Mouse (Mus musculus) liver, embryonic 12.5 days (tissue): ENCODE measurements around the gene Ugt2a1. TPM values are rescaled to one million over a fixed set of nuclear protein-coding genes. Genes with fewer than 3 reads are reported as not detected.
"Not testable (repeated sequence)": the region's sequence is repeated elsewhere in the genome, so short reads cannot be mapped to it uniquely, and the experiment has no call there.

Experiments
- ATAC-seq: fragments of 200-750 bp; cut with Nextera tagmentation; 2 replicates; pipeline ENCODE4 v1.8.0; 2017; ENCODE audit warnings: moderate number of reproducible peaks, mild to moderate bottlenecking, moderate library complexity
- H3K27ac ChIP-seq: fragments of 300-500 bp; sonication (generic); 2 replicates; pipeline ENCODE4 v1.5.1; 2016; ENCODE audit warnings: mild to moderate bottlenecking
- H3K27me3 ChIP-seq: fragments of 300-500 bp; sonication (generic); replicated peaks from 2 replicates; pipeline ENCODE4 v1.6.1; 2016; ENCODE audit warnings: mild to moderate bottlenecking, moderate library complexity
- H3K36me3 ChIP-seq: fragments of 300-500 bp; sonication (generic); 2 replicates; pipeline ENCODE4 v1.6.1; 2016; ENCODE audit warnings: mild to moderate bottlenecking, moderate library complexity
- H3K4me1 ChIP-seq: fragments of 300-500 bp; sonication (generic); 2 replicates; pipeline ENCODE4 v1.6.1; 2016
- H3K4me2 ChIP-seq: fragments of 300-500 bp; sonication (generic); 2 replicates; pipeline ENCODE4 v1.6.1; 2016; ENCODE audit warnings: mild to moderate bottlenecking, moderate library complexity
- H3K4me3 ChIP-seq: fragments of 300-500 bp; sonication (generic); 2 replicates; pipeline ENCODE4 v1.5.1; 2016; ENCODE audit warnings: mild to moderate bottlenecking, moderate library complexity
- H3K9ac ChIP-seq: fragments of 300-500 bp; sonication (generic); 2 replicates; pipeline ENCODE4 v1.6.1; 2016; ENCODE audit warnings: mild to moderate bottlenecking, moderate library complexity
- H3K9me3 ChIP-seq: fragments of 300-500 bp; sonication (generic); replicated peaks from 2 replicates; pipeline ENCODE4 v1.6.1; 2016; ENCODE audit warnings: mild to moderate bottlenecking, moderate library complexity
- WGBS: fragments of 180-500 bp; shearing (Covaris S2); methylation state at CpG from one replicate; pipeline ENCODE4 v1.1.7; 2016; ENCODE audit not compliant: insufficient replicate concordance; 5-methylcytosine and 5-hydroxymethylcytosine counted together
- polyA plus RNA-seq: library from polyadenylated mRNA; unstranded; fragments of >200 nt; fragmentation: Nextera tagmentation; extraction: Ambion mirVana; gene quantifications from 2 replicates; pipeline ENCODE4 v1.2.1, GENCODE M21; 2016

The Ugt2a1 gene
- polyA plus RNA-seq, 1 experiment from 2014 or later, result not detected

DNA sequence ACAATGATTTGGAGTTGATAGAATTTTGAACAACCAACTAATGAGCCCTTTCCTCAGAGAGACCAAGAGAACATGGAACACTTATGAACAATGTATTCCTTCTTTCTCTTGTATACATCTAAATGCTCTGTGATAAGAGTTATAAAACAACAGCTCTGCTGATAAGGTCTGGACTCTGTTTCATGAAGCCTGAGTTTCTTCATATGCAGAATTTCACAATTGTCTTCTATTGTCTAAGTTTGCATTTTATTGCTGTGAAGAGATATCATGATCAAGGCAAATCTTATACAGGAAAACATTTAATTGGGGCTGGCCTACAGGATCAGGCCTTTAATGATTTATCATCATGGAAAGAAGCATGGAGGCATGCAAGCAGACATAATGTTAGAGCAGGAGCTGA is 33.0 kb downstream of the Ugt2a1 start:
- no peaks in the 10 kb centered on the region for H3K27me3 ChIP-seq
- ATAC-seq, result no peak
- no peak overlapping the region for H3K4me3 ChIP-seq
- no peaks in the 10 kb centered on the region for H3K4me1 ChIP-seq
- no peaks in the 10 kb centered on the region for H3K36me3 ChIP-seq
- no peak overlapping the region for H3K4me2 ChIP-seq
- H3K27ac ChIP-seq, result no peak overlapping the region
- no peak overlapping the region for H3K9ac ChIP-seq
- no peaks in the 10 kb centered on the region for H3K9me3 ChIP-seq

- Histone ChIP-seq H3K27me3 (no peaks in the 10 kb centered on the region), H3K9me3 (no peaks in the 10 kb centered on the region), H3K4me3 (no peak overlapping the region), H3K4me1 (no peaks in the 10 kb centered on the region), H3K36me3 (no peaks in the 10 kb centered on the region), H3K27ac (no peak overlapping the region), H3K4me2 (no peak overlapping the region), H3K9ac (no peak overlapping the region)
- ATAC-seq, result no peak
- 77% methylated on average over 3 of the region's 3 CpGs for WGBS
Measured at GRCm38 (mm10) chr5:87456216-87456850, 34.3 kb downstream of the Ugt2a1 start.

DNA sequence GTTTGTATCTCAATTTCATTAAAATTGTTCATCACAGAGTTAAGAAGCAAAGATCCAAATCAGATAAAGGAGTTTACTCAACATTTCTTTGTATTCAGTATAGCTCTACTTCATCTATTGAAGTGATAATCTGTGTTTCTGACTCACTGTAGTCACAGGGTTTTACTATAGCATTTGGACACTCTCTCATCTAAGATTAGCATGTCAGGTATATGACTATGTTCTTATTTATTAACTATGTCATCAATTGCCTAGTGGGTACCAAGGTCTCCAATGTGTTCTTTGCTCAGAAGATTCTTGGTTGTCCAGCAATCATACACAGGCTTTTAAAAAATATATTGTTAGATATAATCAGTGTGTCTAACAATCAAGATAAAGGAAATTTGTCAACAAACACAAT is 35.2 kb downstream of the Ugt2a1 start:
- ATAC-seq, result no peak
- no peaks in the 10 kb centered on the region for H3K4me1 ChIP-seq
- H3K9me3 ChIP-seq, result no peaks in the 10 kb centered on the region
- no peak overlapping the region for H3K27ac ChIP-seq
- no peaks in the 10 kb centered on the region for H3K36me3 ChIP-seq
- no peak overlapping the region for H3K4me2 ChIP-seq
- H3K4me3 ChIP-seq, result no peak overlapping the region
- no peaks in the 10 kb centered on the region for H3K27me3 ChIP-seq
- no peak overlapping the region for H3K9ac ChIP-seq

GRCm38 (mm10) chr5:87452514-87452913 is 38.2 kb downstream of the Ugt2a1 start:
- not testable (repeated sequence) for H3K9me3 ChIP-seq, H3K4me3 ChIP-seq, H3K27me3 ChIP-seq, ATAC-seq, H3K36me3 ChIP-seq, H3K4me2 ChIP-seq, H3K27ac ChIP-seq, H3K9ac ChIP-seq, H3K4me1 ChIP-seq
- 66% methylated on average over 4 of the region's 5 CpGs for WGBS

DNA sequence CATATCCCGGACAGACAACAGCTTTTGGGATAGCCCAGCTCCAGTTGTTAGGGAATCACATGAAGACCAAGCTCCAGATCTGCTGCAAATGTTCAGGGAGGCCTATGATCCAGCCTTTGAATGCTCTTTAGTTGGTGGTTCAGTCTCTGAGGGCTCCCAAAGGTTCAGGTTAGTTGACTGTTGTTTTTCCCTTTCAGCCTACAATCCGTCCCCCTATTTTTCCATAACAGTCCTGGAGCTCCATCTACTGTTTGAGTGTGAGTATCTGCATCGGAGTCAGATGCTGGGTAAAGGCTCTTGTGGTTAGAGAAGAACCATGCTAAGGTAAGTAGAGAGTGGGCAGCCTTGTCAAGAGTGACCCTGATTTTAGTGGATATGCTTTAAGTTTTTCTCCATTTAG is 54.4 kb downstream of the Ugt2a1 start:
- no peak for ATAC-seq
- Histone ChIP-seq H3K9ac (no peak overlapping the region), H3K4me1 (no peaks in the 10 kb centered on the region), H3K27ac (no peak overlapping the region), H3K27me3 (no peaks in the 10 kb centered on the region), H3K4me2 (no peak overlapping the region), H3K36me3 (no peaks in the 10 kb centered on the region), H3K4me3 (no peak overlapping the region), H3K9me3 (no peaks in the 10 kb centered on the region)
- WGBS, result 35% methylated on average over 3 of the region's 3 CpGs

- Histone ChIP-seq H3K27ac (no peak overlapping the region), H3K4me3 (no peak overlapping the region), H3K9ac (no peak overlapping the region), H3K4me1 (no peaks in the 10 kb centered on the region), H3K9me3 (no peaks in the 10 kb centered on the region), H3K36me3 (no peaks in the 10 kb centered on the region), H3K27me3 (no peaks in the 10 kb centered on the region), H3K4me2 (no peak overlapping the region)
- no peak for ATAC-seq
- 51% methylated on average over 3 of the region's 3 CpGs for WGBS
Measured at GRCm38 (mm10) chr5:87425676-87426075, 65.0 kb downstream of the Ugt2a1 start.

DNA sequence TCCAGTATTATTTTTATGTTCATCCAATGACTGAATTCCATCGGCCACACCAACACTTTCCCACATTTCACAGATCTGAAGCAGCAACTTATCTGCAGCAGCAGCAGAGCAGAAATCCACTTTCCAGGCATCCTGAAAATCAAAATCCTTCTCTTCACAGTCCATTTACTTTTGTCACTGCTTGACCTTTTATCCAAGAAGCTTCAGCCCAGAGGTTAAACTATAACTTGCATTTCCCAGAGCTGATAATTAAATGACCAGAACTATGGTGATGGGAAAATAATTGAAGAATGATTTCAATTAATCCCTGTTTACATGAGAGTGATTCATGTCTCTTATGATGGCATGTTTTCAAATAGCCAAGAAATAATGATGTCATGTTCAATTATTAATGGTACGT is 66.6 kb downstream of the Ugt2a1 start, which contains the start of gene Ugt2b38:
Gene Ugt2b38, minus strand, starts transcription at position 163 of the 400 bp plus-strand sequence.
- not testable (repeated sequence) for H3K4me3 ChIP-seq, H3K9ac ChIP-seq, H3K4me2 ChIP-seq, H3K27me3 ChIP-seq, H3K27ac ChIP-seq, H3K4me1 ChIP-seq, H3K36me3 ChIP-seq, H3K9me3 ChIP-seq, ATAC-seq
- WGBS, result 77% methylated on average over 1 of the region's 2 CpGs

Other genes starting within 250 kb of the Ugt2a1 start
- not detected in 2 replicates for gene Ugt2b37, start 236.1 kb downstream of the Ugt2a1 start, polyA plus RNA-seq
- gene Ugt2a3, start 153.7 kb downstream of the Ugt2a1 start, polyA plus RNA-seq, result not detected in 2 replicates
- not detected in 2 replicates for gene Ugt2b38, start 66.7 kb downstream of the Ugt2a1 start, polyA plus RNA-seq
- gene Ugt2a2, start 8.6 kb downstream of the Ugt2a1 start, polyA plus RNA-seq, result not detected in 2 replicates
- not detected in 2 replicates for gene Gm43638, start 4.1 kb downstream of the Ugt2a1 start, polyA plus RNA-seq
- gene Sult1b1, start 47.3 kb upstream of the Ugt2a1 start, polyA plus RNA-seq, result 0.48 and 0.64 TPM in 2 replicates
- 0.89 and 1.0 TPM in 2 replicates for gene Sult1d1, start 78.2 kb upstream of the Ugt2a1 start, polyA plus RNA-seq
- gene Sult1e1, start 100.7 kb upstream of the Ugt2a1 start, polyA plus RNA-seq, result not detected in 2 replicates
- gene Csn1s1, start 175.3 kb upstream of the Ugt2a1 start, polyA plus RNA-seq, result not detected in 2 replicates
- gene Csn2, start 208.8 kb upstream of the Ugt2a1 start, polyA plus RNA-seq, result not detected in 2 replicates